Mouse (Mus musculus) ES-E14 (cell line): ENCODE data around the gene Plekho2.

Experiments
- CHD2 ChIP-seq: IDR thresholded peaks from 2 replicates; pipeline ENCODE4 v1.6.1; 2014; ENCODE audit warnings: mild to moderate bottlenecking, low read depth, low read length, inconsistent platforms
- HCFC1 ChIP-seq: IDR thresholded peaks from 2 replicates; pipeline ENCODE4 v1.6.1; 2012; ENCODE audit warnings: low read length, inconsistent platforms, borderline replicate concordance; ENCODE audit not compliant: insufficient read depth
- MAFK ChIP-seq: IDR thresholded peaks from 2 replicates; pipeline ENCODE4 v1.6.1; 2014; ENCODE audit warnings: mild to moderate bottlenecking, low read depth, low read length, inconsistent platforms; ENCODE audit not compliant: insufficient read depth

DNA sequence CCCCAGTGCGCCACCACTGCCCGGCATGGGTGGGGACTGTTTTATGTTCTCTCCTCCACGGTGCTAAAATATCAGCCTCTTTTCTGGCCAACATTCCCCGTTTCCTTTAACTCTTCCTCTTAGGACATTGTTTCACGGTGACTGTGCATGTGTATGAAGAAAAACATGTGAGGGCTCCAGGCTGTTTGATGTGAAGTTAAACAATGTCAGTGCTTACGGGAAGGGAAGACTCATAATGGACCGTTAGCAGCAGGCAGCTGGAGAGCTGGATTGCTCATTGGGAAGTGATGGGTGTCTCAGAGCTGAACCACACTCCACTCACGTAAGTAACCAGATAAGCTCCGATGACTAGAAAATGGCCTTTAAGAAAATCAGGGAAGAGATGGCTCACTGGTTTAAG, 40.1 kb downstream of the Plekho2 start:
- TF ChIP-seq MAFK = no peak
- no peak for TF ChIP-seq HCFC1
- no peak for TF ChIP-seq CHD2
